Mouse (Mus musculus) ES-E14 (cell line): ENCODE measurements around the gene Blcap.

Experiments
- MAFK ChIP-seq: IDR thresholded peaks from 2 replicates; pipeline ENCODE4 v1.6.1; 2014; ENCODE audit warnings: mild to moderate bottlenecking, low read depth, low read length, inconsistent platforms; ENCODE audit not compliant: insufficient read depth
- ZC3H11A ChIP-seq: IDR thresholded peaks from 2 replicates; pipeline ENCODE4 v1.6.1; 2012; ENCODE audit warnings: low read depth, mild to moderate bottlenecking, inconsistent platforms, low read length, borderline replicate concordance

- TF ChIP-seq MAFK (no peak), ZC3H11A (no peak)
Observed at GRCm38 (mm10) chr2:157519452-157519851, 51.6 kb downstream of the Blcap start.
